Mouse (Mus musculus) megakaryocyte, embryonic 14.5 days (primary cell): ENCODE results near the gene Glis1. TPM values are rescaled to one million over a fixed set of nuclear protein-coding genes. Genes with fewer than 3 reads are reported as not detected.

ENCODE experiments used
- H3K27me3 ChIP-seq: replicated peaks from 2 replicates; pipeline ENCODE3; 2012; ENCODE audit warnings: inconsistent platforms
- H3K36me3 ChIP-seq: replicated peaks from 2 replicates; pipeline ENCODE3; 2012; ENCODE audit warnings: low read length, inconsistent platforms, mixed read lengths
- H3K4me1 ChIP-seq: 2 replicates; pipeline ENCODE4 v1.6.1; 2012; ENCODE audit warnings: inconsistent platforms
- H3K4me3 ChIP-seq: replicated peaks from 2 replicates; pipeline ENCODE3; 2012; ENCODE audit warnings: moderate library complexity, mild to moderate bottlenecking, inconsistent platforms
- H3K9me3 ChIP-seq: 2 replicates; pipeline ENCODE4 v1.6.1; 2012; ENCODE audit warnings: inconsistent platforms
- FLI1 ChIP-seq: IDR thresholded peaks from 2 replicates; pipeline ENCODE4 v1.6.1; 2012; ENCODE audit warnings: low read length, inconsistent platforms, mixed read lengths
- GATA1 ChIP-seq: IDR thresholded peaks from 3 replicates; pipeline ENCODE4 v1.6.1; 2012; ENCODE audit warnings: mixed read lengths, low read length, inconsistent platforms, borderline replicate concordance
- polyA plus RNA-seq: library from polyadenylated mRNA; stranded (reverse); fragments of >175 nt; gene quantifications from 2 replicates; pipeline ENCODE4 v1.2.3, GENCODE M21; 2012; ENCODE audit warnings: low replicate concordance; ENCODE audit not compliant: insufficient read depth

The Glis1 gene
- 0.68 and 1.8 TPM in 2 replicates for polyA plus RNA-seq

DNA sequence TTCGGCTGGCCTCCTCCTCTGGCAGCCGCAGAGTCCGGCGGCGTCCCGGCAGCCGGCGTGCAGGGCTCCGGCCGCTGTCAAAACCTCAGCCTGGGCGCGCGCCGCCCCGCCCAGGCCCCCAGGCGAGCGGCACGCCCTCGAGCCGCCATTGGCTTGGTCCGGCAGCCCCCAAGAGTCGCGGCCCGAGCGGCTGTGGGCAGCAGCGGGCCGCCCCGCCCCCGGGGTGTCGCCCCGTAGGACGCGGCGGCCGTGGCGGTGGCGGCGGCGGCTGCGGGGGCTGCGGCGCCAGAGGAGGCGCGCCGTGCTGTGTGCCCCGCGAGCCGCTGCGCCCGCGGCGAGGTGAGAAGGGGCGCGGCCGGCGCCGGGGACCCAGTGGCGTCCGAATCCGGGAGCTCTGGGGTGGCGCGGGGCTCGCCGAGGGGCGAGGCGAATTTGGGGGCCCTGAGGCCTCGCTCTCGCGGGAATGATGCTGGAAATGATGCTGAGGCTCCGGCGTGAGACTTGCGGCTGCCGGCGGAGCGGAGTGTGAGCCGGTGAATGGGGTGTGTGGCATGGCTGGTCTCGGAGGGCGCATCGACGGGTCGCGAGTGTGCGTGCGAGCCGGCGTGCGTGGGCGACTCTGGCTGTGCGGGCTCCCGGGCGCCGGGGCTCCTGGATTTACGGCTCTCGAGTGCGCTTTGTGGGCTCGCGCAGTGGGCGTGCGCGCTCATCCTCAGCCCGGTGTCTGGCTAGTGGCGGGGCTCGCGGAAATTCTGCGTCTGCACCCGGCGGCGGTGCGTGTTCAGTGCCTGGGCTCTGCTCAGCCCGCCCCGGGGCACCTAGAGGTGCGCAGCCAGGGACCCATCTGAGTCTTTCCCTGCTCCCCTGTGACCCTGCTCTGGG is at the start of gene Glis1:
TSS of gene Glis1 (plus strand) at position 236 of the 882 bp plus-strand sequence.
- TF ChIP-seq FLI1: no peak
- no peak for TF ChIP-seq GATA1
- peaks cover 85% of the 10 kb centered on the region for H3K27me3 ChIP-seq
- 0 out of 2 replicates have a peak, but pooled peaks cover 3% of the 10 kb centered on the region for H3K9me3 ChIP-seq
- peaks cover 21% of the 10 kb centered on the region for H3K4me1 ChIP-seq
- no peaks in the 10 kb centered on the region for H3K36me3 ChIP-seq
- H3K4me3 ChIP-seq: peak within 1 kb of the TSS; percentile 89

DNA sequence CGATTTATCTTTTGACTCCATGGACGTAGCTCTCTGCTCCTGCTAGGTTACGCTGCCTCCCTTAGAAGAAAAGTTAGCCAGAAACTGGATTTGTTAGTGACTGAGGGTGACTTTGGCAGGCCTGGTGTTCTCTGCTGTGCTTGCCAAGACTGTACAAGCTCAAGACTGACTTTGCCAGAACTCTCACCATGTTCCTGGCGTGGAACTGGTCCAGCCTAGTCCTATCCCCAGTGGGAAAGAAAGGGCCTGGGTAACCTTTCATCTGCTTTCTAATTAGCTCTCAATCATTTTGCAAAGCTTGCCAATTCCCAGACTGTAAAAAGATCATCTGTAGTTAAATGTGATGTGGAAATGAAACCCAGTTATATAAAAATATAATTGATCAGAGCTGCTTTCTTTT is 47.4 kb upstream of the Glis1 start:
- Histone ChIP-seq H3K9me3 (no peaks in the 10 kb centered on the region), H3K4me3 (no peak overlapping the region), H3K4me1 (peaks cover 6% of the 10 kb centered on the region), H3K27me3 (no peaks in the 10 kb centered on the region), H3K36me3 (peaks cover 92% of the 10 kb centered on the region)
- TF ChIP-seq FLI1 (no peak), GATA1 (no peak)

DNA sequence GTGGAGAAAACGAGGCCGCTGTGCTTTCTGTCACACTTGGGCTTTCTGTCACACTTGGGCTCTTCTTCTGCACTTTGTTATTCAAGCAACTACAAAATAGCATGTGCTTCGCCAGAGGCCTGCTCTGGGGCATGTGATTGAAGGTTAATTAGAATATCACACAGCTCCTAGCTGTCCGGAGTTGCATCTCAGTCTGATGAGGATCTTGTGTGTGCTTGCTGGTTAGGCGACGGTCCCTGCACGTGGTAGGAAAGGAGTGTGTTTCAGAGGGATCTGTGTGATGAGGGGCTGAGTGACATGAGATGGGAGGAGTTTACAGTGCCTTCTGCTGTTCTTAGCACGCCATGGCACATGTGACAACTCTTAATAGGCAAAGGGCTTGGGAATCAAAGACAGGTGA is 46.9 kb upstream of the Glis1 start:
- Histone ChIP-seq H3K4me3 (no peak overlapping the region), H3K4me1 (peaks cover 6% of the 10 kb centered on the region), H3K27me3 (no peaks in the 10 kb centered on the region), H3K9me3 (no peaks in the 10 kb centered on the region), H3K36me3 (peaks cover 94% of the 10 kb centered on the region)
- TF ChIP-seq GATA1: no peak
- no peak for TF ChIP-seq FLI1

DNA sequence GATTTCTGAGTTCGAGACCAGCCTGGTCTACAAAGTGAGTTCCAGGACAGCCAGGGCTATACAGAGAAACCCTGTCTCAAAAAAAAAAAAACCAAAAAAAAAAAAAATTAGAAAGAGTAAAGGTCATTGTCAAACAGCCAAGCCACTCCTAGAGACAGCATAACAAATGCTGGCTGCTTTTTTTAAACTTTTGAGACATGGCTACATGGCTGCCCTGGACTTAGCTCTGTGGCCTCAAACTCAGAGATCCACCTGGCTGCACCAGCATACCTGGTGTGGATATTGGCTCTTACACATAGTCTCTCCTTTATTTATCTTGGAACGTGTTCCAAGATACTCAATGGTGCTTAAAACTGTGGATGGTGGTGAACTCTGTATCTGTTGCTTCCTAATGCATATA is 46.1 kb upstream of the Glis1 start:
- TF ChIP-seq GATA1 (no peak), FLI1 (no peak)
- Histone ChIP-seq H3K4me3 (no peak overlapping the region), H3K36me3 (peaks cover 94% of the 10 kb centered on the region)

DNA sequence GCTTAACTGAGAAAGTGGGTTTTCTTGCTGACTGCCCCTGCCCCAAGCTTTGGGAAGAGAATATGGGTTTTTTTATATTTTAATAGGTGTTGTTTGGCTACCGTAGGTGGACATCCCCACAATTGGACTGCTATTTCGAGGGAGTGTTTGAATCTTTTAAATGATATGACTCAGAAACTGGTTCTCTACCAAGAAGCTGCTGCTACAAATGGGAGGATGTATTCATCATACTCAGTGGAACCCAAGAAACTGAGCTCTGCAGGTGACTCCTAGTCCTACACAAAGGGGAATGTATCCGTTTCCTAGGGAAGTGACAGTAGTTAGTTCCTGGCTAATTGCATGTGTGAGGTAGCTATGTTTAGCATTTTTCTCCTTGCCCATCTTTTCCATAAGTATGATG is 45.0 kb upstream of the Glis1 start:
- no peak overlapping the region for H3K4me3 ChIP-seq
- no peaks in the 10 kb centered on the region for H3K9me3 ChIP-seq
- TF ChIP-seq FLI1 (no peak), GATA1 (no peak)
- no peaks in the 10 kb centered on the region for H3K27me3 ChIP-seq
- H3K4me1 ChIP-seq: no peaks in the 10 kb centered on the region
- H3K36me3 ChIP-seq: peaks cover 95% of the 10 kb centered on the region

More for the DNA sequence above, 46.1 kb upstream of the Glis1 start:
- Histone ChIP-seq H3K9me3 (no peaks in the 10 kb centered on the region), H3K4me1 (peaks cover 1% of the 10 kb centered on the region), H3K27me3 (no peaks in the 10 kb centered on the region)

DNA sequence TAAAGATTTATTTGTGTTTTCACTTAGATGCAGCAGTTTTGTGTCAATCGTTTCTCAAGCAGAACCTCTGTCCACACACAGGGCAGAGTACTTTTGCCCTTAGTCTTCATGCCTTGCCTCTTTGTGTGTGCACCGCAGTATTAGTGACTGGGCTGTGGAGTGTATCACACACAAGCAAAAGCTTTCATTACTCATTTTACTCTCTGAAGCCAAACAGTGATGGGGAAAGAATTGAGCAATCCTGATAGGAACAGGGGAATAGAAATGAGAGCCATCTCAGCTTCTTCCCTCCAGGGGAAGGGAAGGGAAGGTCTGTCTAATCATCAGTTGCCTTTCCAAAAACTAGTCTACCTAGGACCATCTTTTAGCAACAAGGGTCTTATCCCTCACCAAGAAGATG is 40.6 kb upstream of the Glis1 start:
- Histone ChIP-seq H3K9me3 (no peaks in the 10 kb centered on the region), H3K4me3 (no peak overlapping the region), H3K36me3 (peaks cover 96% of the 10 kb centered on the region), H3K27me3 (no peaks in the 10 kb centered on the region), H3K4me1 (no peaks in the 10 kb centered on the region)
- TF ChIP-seq GATA1: no peak
- no peak for TF ChIP-seq FLI1

DNA sequence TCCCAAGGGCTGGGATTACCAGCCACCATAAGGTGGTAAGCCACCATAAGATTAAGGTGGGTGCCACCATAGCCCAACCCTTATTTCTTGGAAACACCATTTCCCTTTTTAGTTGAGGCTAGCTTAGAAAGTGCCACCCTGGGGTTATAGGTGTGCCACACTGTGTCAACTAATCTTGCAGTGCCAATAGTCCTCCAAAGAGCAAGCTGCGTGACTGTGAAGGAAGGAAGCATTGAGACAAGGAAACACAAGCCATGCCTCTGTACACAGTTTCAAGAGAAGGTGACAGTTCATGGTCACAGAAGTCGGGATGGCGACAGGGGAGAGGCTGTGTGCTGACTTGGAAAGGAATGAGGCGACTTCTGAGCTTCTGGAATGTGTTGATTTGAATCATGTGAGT is 14.2 kb upstream of the Glis1 start:
- Histone ChIP-seq H3K36me3 (peaks cover 38% of the 10 kb centered on the region), H3K27me3 (peaks cover 6% of the 10 kb centered on the region), H3K9me3 (no peaks in the 10 kb centered on the region), H3K4me1 (peaks cover 7% of the 10 kb centered on the region; the same call in 1 of the 2 replicates), H3K4me3 (no peak overlapping the region)
- TF ChIP-seq FLI1 (no peak), GATA1 (no peak)

DNA sequence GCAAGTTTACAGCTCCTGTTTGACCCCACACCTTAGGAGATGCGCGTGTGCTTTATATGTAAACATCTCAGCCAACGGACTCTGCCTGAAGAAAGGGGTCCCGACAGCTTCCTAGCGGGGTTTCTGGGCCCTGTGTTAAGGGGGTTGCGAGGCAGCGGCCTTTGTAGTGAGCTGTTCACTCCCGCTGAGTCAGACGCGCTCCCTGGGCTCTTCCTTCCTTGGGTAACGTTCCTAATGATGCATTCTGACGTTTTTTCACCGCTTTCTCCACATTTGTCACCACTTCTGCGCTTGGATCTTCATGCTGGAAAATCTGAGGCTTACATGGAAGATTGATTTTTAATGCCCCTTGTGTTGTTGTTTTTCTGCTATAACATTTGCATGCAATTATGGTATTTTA is 12.7 kb upstream of the Glis1 start:
- Histone ChIP-seq H3K9me3 (no peaks in the 10 kb centered on the region), H3K4me3 (no peak overlapping the region), H3K36me3 (peaks cover 25% of the 10 kb centered on the region), H3K27me3 (peaks cover 18% of the 10 kb centered on the region), H3K4me1 (peaks cover 7% of the 10 kb centered on the region; the same call in 1 of the 2 replicates)
- TF ChIP-seq FLI1 (no peak), GATA1 (no peak)

DNA sequence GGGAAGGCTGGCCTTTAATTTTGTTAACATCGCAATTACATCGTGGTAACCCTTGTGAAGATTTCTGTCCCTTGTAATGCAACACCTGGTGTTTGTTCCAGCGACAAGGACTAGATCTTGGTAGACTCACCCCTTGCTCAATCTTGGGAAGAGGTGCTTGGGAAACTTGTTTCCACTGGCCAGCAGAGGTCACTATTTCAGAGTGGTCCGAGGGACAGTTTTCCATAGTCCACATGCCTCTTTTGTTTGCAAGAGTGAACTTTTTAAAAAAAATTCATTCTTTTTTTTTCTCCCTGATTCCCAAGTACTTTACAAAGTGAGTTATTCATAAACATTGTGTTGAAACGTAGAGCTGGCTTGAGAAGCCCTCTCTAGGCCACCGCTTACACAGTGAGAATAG is 12.2 kb upstream of the Glis1 start:
- peaks cover 21% of the 10 kb centered on the region for H3K36me3 ChIP-seq
- peaks cover 22% of the 10 kb centered on the region for H3K27me3 ChIP-seq
- H3K9me3 ChIP-seq: no peaks in the 10 kb centered on the region
- H3K4me1 ChIP-seq: peaks cover 7% of the 10 kb centered on the region; the same call in 1 of the 2 replicates
- no peak overlapping the region for H3K4me3 ChIP-seq
- TF ChIP-seq FLI1 (no peak), GATA1 (no peak)

DNA sequence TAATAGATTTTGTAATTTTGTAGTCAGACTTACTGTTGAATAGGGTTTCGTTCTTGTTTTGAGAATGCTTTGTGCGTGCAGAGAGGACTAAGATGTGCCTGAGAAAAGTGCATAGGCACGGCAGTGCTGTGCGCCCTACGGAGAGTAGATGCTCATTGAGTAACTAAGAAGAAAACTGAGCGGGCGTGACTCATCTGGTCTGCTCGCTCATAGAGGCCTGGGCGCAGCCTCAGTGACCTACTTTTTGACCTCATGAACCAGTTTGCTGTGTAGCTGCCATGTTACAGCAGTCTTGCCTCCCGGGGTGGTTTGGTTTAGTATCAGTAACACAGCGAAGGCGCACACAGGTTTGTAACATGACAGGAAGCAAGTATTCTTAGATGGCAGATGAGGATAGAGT is 8.8 kb upstream of the Glis1 start:
- Histone ChIP-seq H3K4me1 (peaks cover 7% of the 10 kb centered on the region; the same call in 1 of the 2 replicates), H3K27me3 (peaks cover 42% of the 10 kb centered on the region), H3K9me3 (no peaks in the 10 kb centered on the region), H3K36me3 (no peaks in the 10 kb centered on the region), H3K4me3 (no peak overlapping the region)
- no peak for TF ChIP-seq GATA1
- TF ChIP-seq FLI1: no peak
